Mouse (Mus musculus) skeletal muscle tissue, adult 2 months (tissue): ENCODE measurements around the gene Cxcr5.

Source experiments
- DNase-seq: peaks from one replicate; pipeline ENCODE4 v3.0.0-alpha.2; 2012; ENCODE audit warnings: low read depth, low spot score

Cxcr5 gene

GRCm38 (mm10) chr9:44561597-44561996 lies at the start of gene Cxcr5:
Cxcr5 (minus strand) TSS chr9:44561877.
- DNase-seq: no peak

GRCm38 (mm10) chr9:44610371-44610770 lies 48.7 kb upstream of the Cxcr5 start:
- no peak for DNase-seq

DNA sequence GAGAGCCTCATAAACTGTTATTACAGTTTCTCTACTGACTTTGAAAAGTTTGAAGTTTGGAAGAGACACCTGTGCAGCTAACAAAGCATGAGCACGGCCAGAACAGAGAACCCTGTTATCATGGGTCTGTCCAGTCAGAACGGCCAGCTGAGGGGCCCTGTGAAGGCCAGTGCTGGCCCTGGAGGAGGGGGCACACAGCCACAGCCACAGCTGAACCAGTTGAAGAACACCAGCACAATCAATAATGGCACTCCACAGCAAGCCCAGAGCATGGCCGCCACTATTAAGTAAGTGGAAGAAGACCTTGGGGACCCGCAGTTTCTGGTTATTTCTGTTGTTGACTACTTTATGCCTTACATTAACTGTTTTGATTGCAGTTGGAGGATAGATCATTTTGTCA lies 45.6 kb upstream of the Cxcr5 start:
- DNase-seq: no peak

- no peak for DNase-seq
Observed at GRCm38 (mm10) chr9:44606646-44607045, 45.0 kb upstream of the Cxcr5 start.

- no peak for DNase-seq
Observed at GRCm38 (mm10) chr9:44605616-44606165, 44.0 kb upstream of the Cxcr5 start.

DNA sequence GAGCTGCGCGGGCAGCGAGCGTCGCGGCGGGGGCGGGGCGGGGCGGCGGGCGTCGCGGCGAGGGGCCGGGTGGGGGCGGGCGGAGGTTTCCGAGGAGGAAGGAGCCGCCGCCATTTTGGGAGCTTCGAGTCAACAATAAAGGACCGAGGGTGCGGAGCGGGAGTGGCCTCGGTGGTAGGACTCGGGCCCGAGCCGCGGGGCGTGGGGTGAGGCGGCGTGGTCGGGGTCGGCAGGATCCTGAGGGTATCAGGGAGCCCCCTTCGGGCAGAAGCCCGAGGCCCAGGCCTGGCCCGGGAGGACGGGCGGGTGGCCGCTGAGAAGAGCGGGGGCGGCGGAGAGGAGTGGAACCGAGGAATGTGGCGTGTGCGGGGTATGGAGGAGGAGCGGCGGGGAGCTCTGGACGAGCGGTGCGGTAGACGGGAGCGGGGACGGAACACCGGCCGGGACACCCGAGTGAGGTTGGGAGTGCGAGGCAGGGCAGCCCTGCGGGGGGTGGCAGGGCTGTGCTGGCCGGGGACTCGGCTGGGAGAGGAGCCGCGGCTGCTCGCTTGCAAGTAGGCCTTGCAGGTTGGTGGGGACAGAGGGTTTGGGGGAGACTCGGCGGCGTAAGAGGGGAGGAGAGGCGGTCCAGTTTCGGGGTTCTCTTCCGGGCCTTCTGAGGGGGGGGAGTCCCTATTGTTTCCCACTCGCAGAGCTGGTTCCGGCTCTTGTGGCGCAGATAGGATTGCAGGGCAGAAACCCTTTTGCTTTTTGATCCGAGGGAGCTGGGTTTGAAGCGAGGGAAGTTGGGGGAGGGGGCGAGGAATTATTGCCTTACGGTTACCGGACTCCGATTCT lies 43.3 kb upstream of the Cxcr5 start, which contains the start of gene Ddx6:
Ddx6 (plus strand) TSS at position 114 of the 837 bp plus-strand sequence.
- peak; percentile 42 for DNase-seq

GRCm38 (mm10) chr9:44604290-44604778 lies 42.7 kb upstream of the Cxcr5 start:
- peak; percentile 73 for DNase-seq

DNA sequence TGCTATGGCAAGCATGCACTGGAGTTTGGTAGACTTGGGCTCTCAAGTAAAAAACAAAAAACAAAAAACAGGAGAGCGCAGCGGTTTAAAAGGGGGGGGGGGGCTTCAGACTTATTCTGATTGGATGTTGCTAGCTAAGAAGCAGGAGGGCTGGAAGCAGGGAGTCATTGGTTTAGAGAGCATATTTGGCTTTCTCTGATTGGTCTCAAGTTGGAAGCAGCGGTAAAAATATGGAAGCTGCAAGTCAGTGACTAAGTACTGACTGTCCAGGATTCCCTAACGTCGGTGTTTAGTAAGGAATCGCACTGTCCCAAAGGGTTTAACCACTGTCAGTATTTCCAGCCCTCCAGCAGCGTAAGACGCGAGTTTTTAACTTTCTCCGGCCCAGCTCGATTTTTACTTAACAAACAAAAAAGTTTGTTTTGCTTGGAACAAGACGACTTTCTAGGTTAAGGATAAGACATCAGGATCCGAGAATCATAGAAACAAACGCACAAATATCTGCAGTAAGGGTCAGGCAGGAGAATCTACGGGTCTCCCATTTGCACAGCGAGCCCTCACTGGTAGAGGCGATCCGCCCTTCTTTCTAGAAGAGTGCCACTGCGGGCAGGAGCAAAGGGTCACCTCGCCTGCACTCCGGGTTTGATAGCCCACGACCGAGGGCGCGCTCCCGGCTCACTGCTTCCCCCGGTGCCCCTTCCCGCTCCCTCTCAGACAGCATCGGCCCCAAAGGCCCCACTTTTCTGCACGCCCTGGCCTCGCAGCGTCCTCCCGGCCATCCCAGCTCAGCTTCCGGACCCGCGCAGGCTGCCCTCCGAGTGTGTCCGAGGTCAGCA lies 42.0 kb upstream of the Cxcr5 start:
- peak; percentile 86 for DNase-seq

GRCm38 (mm10) chr9:44602766-44603165 lies 41.1 kb upstream of the Cxcr5 start:
- no peak for DNase-seq

DNA sequence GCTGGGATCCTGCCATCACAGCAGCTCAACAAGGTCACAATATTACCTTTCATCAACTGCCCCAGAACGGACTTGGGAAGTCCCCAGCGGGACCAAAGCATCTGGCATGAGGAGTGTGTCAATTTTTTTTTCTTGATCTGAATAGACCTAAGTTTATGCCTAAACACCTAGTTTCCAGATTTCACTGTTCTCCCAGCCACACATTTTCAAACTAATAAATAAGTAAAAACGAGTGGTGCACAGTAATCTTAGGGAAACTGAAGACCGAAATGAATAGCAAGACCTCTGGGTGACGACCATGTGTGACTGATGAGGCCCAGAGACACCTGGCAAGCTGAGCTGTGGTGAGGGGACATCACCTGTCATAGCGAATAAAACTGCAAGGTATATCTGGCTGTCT lies 39.1 kb upstream of the Cxcr5 start:
- no peak for DNase-seq

DNA sequence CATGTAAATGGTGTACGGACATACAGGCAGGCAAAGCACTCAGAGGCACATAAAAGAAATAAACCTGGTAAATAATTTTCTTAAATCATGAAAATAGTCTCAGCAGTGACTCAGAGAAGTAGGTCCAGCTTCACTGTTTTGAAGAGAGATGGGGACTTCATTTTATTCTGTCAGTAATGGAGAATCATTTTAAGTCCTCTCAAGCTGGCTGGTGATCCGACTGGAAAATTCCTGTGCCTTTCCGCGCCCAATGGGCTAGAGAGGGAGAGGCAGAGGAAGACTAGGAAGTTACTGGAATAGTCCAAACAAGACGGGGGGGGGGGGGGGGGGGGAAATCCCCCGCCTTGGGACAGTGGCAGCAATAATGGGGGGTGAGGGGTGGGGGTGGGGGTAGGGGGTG lies 37.9 kb upstream of the Cxcr5 start:
- no peak for DNase-seq

DNA sequence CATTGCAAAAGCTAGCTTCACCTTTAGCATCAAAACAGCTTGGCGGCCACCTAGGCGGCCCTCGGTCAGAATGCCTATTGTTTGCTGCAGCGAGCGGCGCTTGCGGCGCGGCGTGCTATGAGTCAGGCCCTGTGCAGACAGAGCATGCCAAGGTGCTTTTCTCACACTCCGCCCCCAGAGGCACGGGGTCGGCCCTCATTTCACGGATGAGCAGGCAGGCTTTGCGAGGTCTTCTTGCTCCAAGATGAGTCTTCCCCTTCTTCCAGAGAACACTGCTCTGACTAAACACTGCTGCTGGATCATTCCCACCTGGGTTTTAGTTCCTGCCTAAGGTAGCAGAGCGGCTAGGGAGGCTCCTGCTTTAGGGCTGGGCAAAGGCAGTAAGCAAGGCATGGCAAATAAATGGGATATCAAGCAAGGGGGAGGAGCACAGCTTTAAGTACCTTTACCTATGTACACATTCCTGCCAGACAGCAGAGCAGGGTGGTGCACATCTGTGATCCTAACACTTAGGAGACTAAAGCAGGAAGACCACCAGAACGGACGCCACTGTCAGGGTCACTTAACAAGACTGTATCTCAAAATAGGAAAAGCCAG lies 37.3 kb upstream of the Cxcr5 start:
- no peak for DNase-seq

DNA sequence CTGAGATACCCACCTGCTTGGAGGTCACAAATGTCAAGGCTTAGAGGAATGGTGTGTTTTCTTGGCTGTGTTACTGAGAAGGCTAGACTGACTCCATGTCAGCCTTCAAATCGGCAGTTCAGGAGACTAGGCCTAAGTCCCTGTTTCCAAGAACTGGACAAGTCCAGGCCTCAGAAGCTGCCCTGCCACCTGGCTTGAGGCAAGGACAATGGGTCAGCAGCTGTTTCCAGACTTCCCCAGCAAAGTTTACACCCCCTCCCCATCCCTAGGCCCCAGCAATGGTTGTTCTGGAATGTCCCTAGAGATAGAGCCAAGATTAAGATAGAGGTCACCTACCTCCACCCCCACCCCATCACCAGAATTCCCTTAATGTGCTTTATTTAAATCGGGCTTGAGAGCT lies 36.1 kb upstream of the Cxcr5 start:
- DNase-seq: no peak

- DNase-seq: no peak
Observed at GRCm38 (mm10) chr9:44595537-44595930, 33.9 kb upstream of the Cxcr5 start.

DNA sequence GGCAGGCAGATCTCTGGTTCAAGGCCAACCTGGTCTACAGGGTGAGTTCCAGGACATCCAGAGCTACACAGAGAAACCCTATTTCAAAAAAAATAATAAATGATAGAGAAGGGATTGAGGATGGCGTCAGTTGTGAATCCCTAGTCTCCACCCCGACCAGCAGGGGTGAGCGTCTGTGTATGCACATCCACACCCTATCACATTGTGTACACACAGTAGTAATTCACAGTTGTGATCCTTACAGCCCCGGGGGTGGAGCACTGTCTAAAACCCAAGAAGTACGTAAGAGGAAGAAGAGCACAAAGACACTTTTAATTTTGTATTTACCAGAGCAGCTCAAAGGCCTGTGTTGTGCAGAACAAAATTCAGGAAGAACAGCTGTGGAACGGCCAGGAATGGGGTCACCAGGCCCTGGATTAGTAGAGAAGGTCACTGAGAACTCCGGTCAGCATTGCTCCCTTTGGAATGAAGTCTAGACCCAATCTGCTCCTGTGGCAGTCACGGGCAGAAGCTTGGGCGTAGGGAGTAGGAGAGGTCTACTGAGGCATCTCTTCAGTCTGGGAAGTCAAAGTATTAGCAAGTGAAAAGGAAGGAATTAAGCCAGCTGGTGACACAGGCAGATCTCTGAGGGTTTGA lies 33.3 kb upstream of the Cxcr5 start:
- DNase-seq: no peak

DNA sequence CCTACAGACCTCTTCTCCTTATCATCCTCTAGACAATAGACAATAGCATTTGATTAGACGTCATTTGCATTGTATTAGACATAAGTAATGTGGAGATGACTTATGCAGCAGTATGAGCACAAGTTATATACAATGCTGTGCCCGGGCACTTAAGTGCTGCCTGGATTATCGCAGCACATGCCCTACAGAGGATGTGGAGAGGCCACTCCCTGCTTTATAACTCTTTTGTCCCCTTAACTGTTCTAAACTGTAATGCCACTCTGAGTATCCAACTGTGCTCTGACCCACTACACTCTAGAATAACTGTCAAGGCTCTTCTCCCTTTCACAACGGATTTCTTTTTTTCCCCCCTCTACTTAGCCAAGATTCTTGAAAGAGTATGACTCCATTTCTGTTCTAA lies 32.2 kb upstream of the Cxcr5 start:
- no peak for DNase-seq

GRCm38 (mm10) chr9:44593221-44593620 lies 31.5 kb upstream of the Cxcr5 start:
- DNase-seq: no peak

GRCm38 (mm10) chr9:44591595-44592188 lies 30.0 kb upstream of the Cxcr5 start:
- DNase-seq: no peak

DNA sequence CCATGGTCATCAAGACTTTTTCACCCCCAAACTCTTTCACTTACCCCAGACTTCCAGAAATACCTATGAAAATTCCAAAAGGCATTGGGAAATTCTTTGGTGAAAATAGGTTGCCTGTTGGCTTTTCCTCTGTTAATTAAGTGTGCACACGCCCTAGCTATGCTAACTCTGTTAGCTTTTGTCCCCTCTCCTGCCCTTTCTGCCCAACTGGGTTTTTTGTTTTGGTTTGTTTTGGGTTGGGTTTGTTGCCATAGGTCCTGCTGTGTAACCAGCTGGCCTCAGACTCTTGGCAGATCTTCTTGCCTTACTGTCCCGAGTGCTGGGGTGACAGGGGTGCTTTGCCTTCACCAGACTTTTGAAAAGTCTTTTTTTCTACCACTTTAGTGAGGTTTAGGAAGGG lies 29.3 kb upstream of the Cxcr5 start:
- no peak for DNase-seq

DNA sequence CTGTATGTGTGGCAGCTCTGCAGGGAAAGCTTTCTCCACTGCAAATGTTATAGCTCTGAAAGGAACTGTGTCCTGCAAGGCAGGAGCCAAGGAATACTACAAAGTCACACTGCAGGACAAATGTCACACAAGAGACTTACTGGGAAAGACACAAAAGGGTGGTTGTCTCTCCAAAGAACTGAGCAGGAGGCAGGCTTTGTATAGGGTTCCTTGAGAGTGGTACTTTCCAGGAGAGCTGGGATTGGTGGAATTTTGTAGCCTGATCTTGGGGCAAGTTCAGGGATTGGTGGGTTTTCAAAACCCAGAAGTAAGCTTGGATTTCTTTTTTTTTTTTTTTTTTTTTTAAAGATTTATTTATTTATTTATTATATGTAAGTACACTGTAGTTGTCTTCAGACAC lies 27.4 kb upstream of the Cxcr5 start:
- no peak for DNase-seq

GRCm38 (mm10) chr9:44588605-44589004 lies 26.9 kb upstream of the Cxcr5 start:
- no peak for DNase-seq
